Mouse (Mus musculus): Measurements from ENCODE around the gene Pdcl. TPM values are rescaled to one million over a fixed set of nuclear protein-coding genes. Genes with fewer than 3 reads are reported as not detected.

Pdcl gene
- 10 to 100 TPM; 24.8 to 26.2 TPM for total RNA-seq (2023)

GRCm38 (mm10) chr2:37358633-37359540 is at the start of gene Pdcl:
Pdcl (minus strand) TSS chr2:37359332.

GRCm38 (mm10) chr2:37326215-37326614 is 32.9 kb downstream of the Pdcl start, which contains the start of gene Olfr368:
Olfr368 (plus strand) TSS chr2:37326515.

Other genes with a start within 250 kb of the Pdcl start
- gene Olfr362, start 241.4 kb downstream of the Pdcl start, total RNA-seq (2023): not detected
- not detected for gene Olfr364-ps1, start 220.0 kb downstream of the Pdcl start, total RNA-seq (2023)
- under 1 TPM; 0.09 to 0.15 TPM for gene Olfr365, start 171.1 kb downstream of the Pdcl start, total RNA-seq (2023)
- gene Olfr366, start 147.8 kb downstream of the Pdcl start, total RNA-seq (2023): not detected
- not detected for gene Olfr368, start 32.8 kb downstream of the Pdcl start, total RNA-seq (2023)
- 10 to 100 TPM; 61.8 to 63.5 TPM for gene Rc3h2, start 63.6 kb upstream of the Pdcl start, total RNA-seq (2023)
- 1 to 10 TPM; 4.1 to 6.1 TPM for gene Zbtb26, start 83.8 kb upstream of the Pdcl start, total RNA-seq (2023)
- 10 to 100 TPM; 16.2 to 17.2 TPM for gene Zbtb6, start 83.8 kb upstream of the Pdcl start, total RNA-seq (2023)
- 10 to 100 TPM; 42.2 to 43.5 TPM for gene Rabgap1, start 83.9 kb upstream of the Pdcl start, total RNA-seq (2023)
- 1 to 10 TPM; 4.9 to 5.8 TPM for gene Gpr21, start 157.0 kb upstream of the Pdcl start, total RNA-seq (2023)